Mouse (Mus musculus) right cerebral cortex, postnatal 36 days (tissue): ENCODE results near the gene Epha4.

Experiments
- DNase-seq, 2 experiments: peaks; one replicate each; pipeline ENCODE4 v3.0.0; 2022; ENCODE audit warnings: low spot score in 2 of 2, mixed read lengths in 1 of 2

Gene Epha4

GRCm38 (mm10) chr1:77514963-77515650 lies at the start of gene Epha4:
TSS of gene Epha4 (minus strand) at chr1:77515088.
- peak; percentile 88 to 92 for DNase-seq

GRCm38 (mm10) chr1:77556199-77556598 lies 41.3 kb upstream of the Epha4 start:
- DNase-seq, result no peak

GRCm38 (mm10) chr1:77551927-77552326 lies 37.0 kb upstream of the Epha4 start:
- no peak for DNase-seq

GRCm38 (mm10) chr1:77545722-77546121 lies 30.8 kb upstream of the Epha4 start:
- DNase-seq, result peak; percentile 46 to 69

- no peak for DNase-seq
Measured at GRCm38 (mm10) chr1:77545035-77545434, 30.1 kb upstream of the Epha4 start.

- DNase-seq, result no peak
Measured at GRCm38 (mm10) chr1:77544279-77544678, 29.4 kb upstream of the Epha4 start.

GRCm38 (mm10) chr1:77539945-77540344 lies 25.1 kb upstream of the Epha4 start:
- DNase-seq, result no peak

GRCm38 (mm10) chr1:77538559-77538958 lies 23.7 kb upstream of the Epha4 start:
- DNase-seq, result no peak

GRCm38 (mm10) chr1:77535905-77536304 lies 21.0 kb upstream of the Epha4 start:
- peak in 1 of 2 experiments; percentile 27 for DNase-seq

GRCm38 (mm10) chr1:77532576-77533183 lies 17.8 kb upstream of the Epha4 start:
- no peak for DNase-seq

GRCm38 (mm10) chr1:77531934-77532575 lies 17.2 kb upstream of the Epha4 start:
- DNase-seq, result no peak

- no peak for DNase-seq
Measured at GRCm38 (mm10) chr1:77525082-77525481, 10.2 kb upstream of the Epha4 start.

- DNase-seq, result no peak
Measured at GRCm38 (mm10) chr1:77523354-77523753, 8.5 kb upstream of the Epha4 start.

- peak in 1 of 2 experiments; percentile 39 for DNase-seq
Measured at GRCm38 (mm10) chr1:77521640-77522539, 7.0 kb upstream of the Epha4 start.

- DNase-seq, result no peak
Measured at GRCm38 (mm10) chr1:77518715-77519114, 3.8 kb upstream of the Epha4 start.

GRCm38 (mm10) chr1:77516203-77516991 lies 1.5 kb upstream of the Epha4 start:
- DNase-seq, result peak; percentile 87 to 90

GRCm38 (mm10) chr1:77515651-77515981 lies 728 bp upstream of the Epha4 start:
- no peak for DNase-seq

GRCm38 (mm10) chr1:77514325-77514962 lies 444 bp downstream of the Epha4 start:
- DNase-seq, result no peak

GRCm38 (mm10) chr1:77513959-77514324 lies 946 bp downstream of the Epha4 start:
- DNase-seq, result no peak

- DNase-seq, result peak; percentile 62 to 63
Measured at GRCm38 (mm10) chr1:77513411-77513941, 1.4 kb downstream of the Epha4 start.
